Mouse (Mus musculus) forebrain, embryonic 10.5 days (tissue): Measurements from ENCODE around the gene Nrm. TPM values are rescaled to one million over a fixed set of nuclear protein-coding genes. Genes with fewer than 3 reads are reported as not detected.

Experiments
- DNase-seq: peaks from one replicate; pipeline ENCODE4 v3.0.0-alpha.2; 2017; ENCODE audit warnings: low spot score; ENCODE audit errors: extremely low spot score
- H3K27ac ChIP-seq: fragments of 300-500 bp; sonication (generic); 2 replicates; pipeline ENCODE4 v1.5.1; 2016; ENCODE audit warnings: mild to moderate bottlenecking
- H3K27me3 ChIP-seq: fragments of 300-500 bp; sonication (generic); 2 replicates; pipeline ENCODE4 v1.6.1; 2016; ENCODE audit warnings: mild to moderate bottlenecking; ENCODE audit not compliant: poor library complexity, severe bottlenecking
- H3K36me3 ChIP-seq: fragments of 300-500 bp; sonication (generic); replicated peaks from 2 replicates; pipeline ENCODE4 v1.6.1; 2016; ENCODE audit warnings: mild to moderate bottlenecking, moderate library complexity
- H3K4me1 ChIP-seq: fragments of 300-500 bp; sonication (generic); 2 replicates; pipeline ENCODE4 v1.6.1; 2016
- H3K4me3 ChIP-seq: fragments of 300-500 bp; sonication (generic); 2 replicates; pipeline ENCODE4 v1.5.1; 2016; ENCODE audit warnings: mild to moderate bottlenecking, moderate library complexity
- H3K9me3 ChIP-seq: fragments of 300-500 bp; sonication (generic); 2 replicates; pipeline ENCODE4 v1.6.1; 2016; ENCODE audit warnings: mild to moderate bottlenecking, moderate library complexity
- WGBS: fragments of 180-500 bp; shearing (Covaris S2); methylation state at CpG from one replicate; pipeline ENCODE4 v1.1.7; 2016; 5-methylcytosine and 5-hydroxymethylcytosine counted together
- polyA plus RNA-seq: library from polyadenylated mRNA; unstranded; fragments of >200 nt; fragmentation: Nextera tagmentation; extraction: Ambion mirVana; gene quantifications from 2 replicates; pipeline ENCODE4 v1.2.1, GENCODE M21; 2016

Nrm gene
- polyA plus RNA-seq, 1 experiment from 2014 or later = 81.9 TPM

- peaks cover 6% of the 10 kb centered on the region for H3K9me3 ChIP-seq
- peak overlapping the region; percentile 32 for H3K4me3 ChIP-seq
- DNase-seq = peak; percentile 86
- H3K36me3 ChIP-seq = peaks cover 72% of the 10 kb centered on the region
- H3K27me3 ChIP-seq = no peaks in the 10 kb centered on the region
- WGBS = 34% methylated on average over 21 of the region's 21 CpGs
- H3K27ac ChIP-seq = peak overlapping the region; percentile 65; the same call in 1 of the 2 replicates
- H3K4me1 ChIP-seq = peaks cover 38% of the 10 kb centered on the region
Observed at GRCm38 (mm10) chr17:35873774-35874519, 12.8 kb downstream of the Nrm start.

DNA sequence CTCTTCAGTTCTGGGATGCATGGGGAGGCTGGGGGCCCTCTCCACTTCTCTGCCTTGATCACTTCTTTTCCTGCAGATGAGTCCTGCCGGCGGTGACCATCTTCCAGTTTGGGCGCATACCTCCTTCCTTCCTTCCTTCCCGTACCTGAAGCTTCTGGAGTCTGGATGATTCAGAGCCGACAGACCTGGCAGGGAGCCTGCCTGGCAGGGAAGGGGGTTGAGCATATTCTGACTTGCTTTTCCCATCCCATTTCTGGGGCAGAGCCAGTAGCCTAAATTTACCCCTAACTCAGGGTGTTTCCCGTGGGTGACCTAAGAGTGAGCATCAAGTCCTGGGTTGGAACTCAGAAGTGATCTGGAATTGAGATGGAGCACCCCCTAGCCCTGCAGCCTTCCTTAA is 13.6 kb downstream of the Nrm start:
- peaks cover 68% of the 10 kb centered on the region for H3K36me3 ChIP-seq
- no peak for DNase-seq
- H3K9me3 ChIP-seq = peaks cover 6% of the 10 kb centered on the region
- no peak overlapping the region for H3K4me3 ChIP-seq
- no peak overlapping the region for H3K27ac ChIP-seq
- H3K4me1 ChIP-seq = peaks cover 34% of the 10 kb centered on the region
- no peaks in the 10 kb centered on the region for H3K27me3 ChIP-seq
- 90% methylated on average over 6 of the region's 6 CpGs for WGBS

GRCm38 (mm10) chr17:35879245-35880057 is 18.3 kb downstream of the Nrm start, which contains the start of gene Dhx16:
TSS of gene Dhx16 (plus strand) at chr17:35879819.
- no peaks in the 10 kb centered on the region for H3K9me3 ChIP-seq
- H3K4me3 ChIP-seq = peak within 1 kb of the TSS; percentile 99
- peak within 1 kb of the TSS; percentile 86 for H3K27ac ChIP-seq
- H3K36me3 ChIP-seq = peaks cover 60% of the 10 kb centered on the region
- DNase-seq = peak; percentile 96
- no peaks in the 10 kb centered on the region for H3K27me3 ChIP-seq
- H3K4me1 ChIP-seq = peaks cover 20% of the 10 kb centered on the region
- 6% methylated on average over 66 of the region's 66 CpGs for WGBS

DNA sequence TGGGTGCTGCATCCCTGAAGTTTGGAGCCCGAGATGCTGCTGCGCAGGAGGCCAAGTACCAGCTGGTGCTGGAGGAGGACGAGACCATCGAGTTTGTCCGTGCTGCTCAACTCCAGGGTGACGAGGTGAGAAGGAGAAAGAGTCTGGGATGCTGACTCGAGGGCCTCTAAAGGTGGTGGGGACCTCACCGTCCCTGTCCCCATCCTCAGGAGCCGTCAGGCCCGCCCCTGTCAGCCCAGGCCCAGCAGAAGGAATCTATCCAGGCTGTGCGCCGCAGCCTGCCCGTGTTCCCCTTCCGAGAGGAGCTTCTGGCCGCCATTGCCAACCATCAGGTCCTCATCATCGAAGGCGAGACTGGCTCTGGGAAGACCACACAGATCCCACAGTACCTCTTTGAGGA is 21.8 kb downstream of the Nrm start:
- WGBS = 92% methylated on average over 17 of the region's 17 CpGs
- H3K4me3 ChIP-seq = peak overlapping the region; percentile 5; the same call in 1 of the 2 replicates
- H3K36me3 ChIP-seq = peaks cover 69% of the 10 kb centered on the region
- DNase-seq = no peak
- H3K4me1 ChIP-seq = peaks cover 20% of the 10 kb centered on the region
- H3K27ac ChIP-seq = no peak overlapping the region
- no peaks in the 10 kb centered on the region for H3K27me3 ChIP-seq
- no peaks in the 10 kb centered on the region for H3K9me3 ChIP-seq

- Histone ChIP-seq H3K27me3 (no peaks in the 10 kb centered on the region), H3K36me3 (peaks cover 78% of the 10 kb centered on the region), H3K27ac (no peak overlapping the region), H3K4me1 (peaks cover 20% of the 10 kb centered on the region), H3K4me3 (no peak overlapping the region), H3K9me3 (no peaks in the 10 kb centered on the region)
- no peak for DNase-seq
- 97% methylated on average over 14 of the region's 14 CpGs for WGBS
Observed at GRCm38 (mm10) chr17:35883777-35884176, 22.7 kb downstream of the Nrm start.

DNA sequence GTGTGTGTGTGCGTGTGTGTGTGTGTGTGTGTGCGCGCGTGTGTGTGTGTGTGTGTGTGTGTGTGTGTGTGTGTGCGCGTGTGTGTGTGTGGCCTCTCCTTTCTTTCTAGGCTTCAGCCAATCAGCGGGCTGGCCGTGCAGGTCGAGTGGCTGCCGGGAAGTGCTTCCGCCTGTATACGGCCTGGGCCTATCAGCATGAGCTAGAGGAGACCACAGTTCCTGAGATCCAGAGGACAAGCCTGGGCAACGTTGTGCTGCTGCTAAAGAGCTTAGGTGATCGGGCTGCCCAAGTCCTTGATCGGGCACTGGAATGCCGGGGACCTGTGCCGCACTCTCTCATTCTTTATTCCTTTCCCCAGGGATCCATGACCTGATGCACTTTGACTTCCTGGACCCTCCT is 26.6 kb downstream of the Nrm start:
- DNase-seq = no peak
- H3K27me3 ChIP-seq = no peaks in the 10 kb centered on the region
- peaks cover 100% of the 10 kb centered on the region for H3K36me3 ChIP-seq
- no peak overlapping the region; the same call in 1 of the 2 replicates for H3K4me3 ChIP-seq
- no peaks in the 10 kb centered on the region for H3K4me1 ChIP-seq
- H3K27ac ChIP-seq = no peak overlapping the region
- 73% methylated on average over 14 of the region's 17 CpGs for WGBS
- H3K9me3 ChIP-seq = no peaks in the 10 kb centered on the region

DNA sequence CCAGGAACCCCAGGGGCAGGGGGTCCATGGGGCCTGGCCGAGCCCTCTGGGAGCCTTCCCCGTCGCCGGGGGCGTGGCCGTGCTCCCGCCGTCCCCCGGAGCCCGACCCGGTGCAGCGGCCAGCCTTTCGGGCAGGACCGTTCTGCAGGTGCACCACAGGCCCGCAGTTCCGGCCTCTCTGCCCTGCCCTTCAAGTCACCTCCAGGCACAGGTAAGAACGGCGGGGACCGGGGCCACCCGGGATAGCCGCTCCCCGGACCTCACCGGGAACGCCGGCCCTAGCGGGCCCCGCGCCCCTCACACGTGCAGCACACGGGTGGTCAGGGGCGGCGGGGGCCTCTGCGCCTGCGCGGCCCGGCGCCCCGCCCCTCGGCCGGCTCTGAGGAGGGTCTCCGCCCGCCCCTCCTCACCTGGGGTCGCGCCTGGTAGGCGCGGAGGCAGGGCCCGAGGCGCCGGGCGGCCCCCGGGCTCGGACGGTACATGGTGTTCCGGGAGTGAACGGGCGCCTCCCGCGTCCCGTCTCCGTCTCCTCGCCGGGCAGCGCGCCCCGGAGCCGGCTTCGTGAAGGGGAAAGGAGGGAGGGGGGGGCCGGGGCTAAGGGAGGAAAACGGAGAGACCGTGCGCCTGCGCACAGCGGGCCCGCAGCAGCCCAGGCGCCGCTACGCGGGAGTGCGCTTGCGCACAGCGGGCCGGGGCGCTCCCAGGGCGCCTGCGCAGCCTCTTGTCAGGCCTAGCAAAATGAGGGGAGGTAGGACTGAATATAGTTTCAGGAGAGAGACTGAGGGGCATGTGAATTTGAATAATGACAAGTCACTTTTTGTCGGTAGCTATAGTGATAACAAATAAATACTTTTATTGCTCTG is 35.9 kb downstream of the Nrm start, which contains the start of gene 2310061I04Rik:
Gene 2310061I04Rik (minus strand): TSS at position 651 of the 863 bp plus-strand sequence.
- peak within 1 kb of the TSS; percentile 98 for H3K27ac ChIP-seq
- WGBS = under 1% methylated on average over 86 of the region's 86 CpGs
- peaks cover 75% of the 10 kb centered on the region for H3K36me3 ChIP-seq
- H3K4me1 ChIP-seq = peaks cover 27% of the 10 kb centered on the region
- H3K27me3 ChIP-seq = no peaks in the 10 kb centered on the region
- peak; percentile 87 for DNase-seq
- peak within 1 kb of the TSS; percentile 81 for H3K4me3 ChIP-seq
- H3K9me3 ChIP-seq = no peaks in the 10 kb centered on the region

DNA sequence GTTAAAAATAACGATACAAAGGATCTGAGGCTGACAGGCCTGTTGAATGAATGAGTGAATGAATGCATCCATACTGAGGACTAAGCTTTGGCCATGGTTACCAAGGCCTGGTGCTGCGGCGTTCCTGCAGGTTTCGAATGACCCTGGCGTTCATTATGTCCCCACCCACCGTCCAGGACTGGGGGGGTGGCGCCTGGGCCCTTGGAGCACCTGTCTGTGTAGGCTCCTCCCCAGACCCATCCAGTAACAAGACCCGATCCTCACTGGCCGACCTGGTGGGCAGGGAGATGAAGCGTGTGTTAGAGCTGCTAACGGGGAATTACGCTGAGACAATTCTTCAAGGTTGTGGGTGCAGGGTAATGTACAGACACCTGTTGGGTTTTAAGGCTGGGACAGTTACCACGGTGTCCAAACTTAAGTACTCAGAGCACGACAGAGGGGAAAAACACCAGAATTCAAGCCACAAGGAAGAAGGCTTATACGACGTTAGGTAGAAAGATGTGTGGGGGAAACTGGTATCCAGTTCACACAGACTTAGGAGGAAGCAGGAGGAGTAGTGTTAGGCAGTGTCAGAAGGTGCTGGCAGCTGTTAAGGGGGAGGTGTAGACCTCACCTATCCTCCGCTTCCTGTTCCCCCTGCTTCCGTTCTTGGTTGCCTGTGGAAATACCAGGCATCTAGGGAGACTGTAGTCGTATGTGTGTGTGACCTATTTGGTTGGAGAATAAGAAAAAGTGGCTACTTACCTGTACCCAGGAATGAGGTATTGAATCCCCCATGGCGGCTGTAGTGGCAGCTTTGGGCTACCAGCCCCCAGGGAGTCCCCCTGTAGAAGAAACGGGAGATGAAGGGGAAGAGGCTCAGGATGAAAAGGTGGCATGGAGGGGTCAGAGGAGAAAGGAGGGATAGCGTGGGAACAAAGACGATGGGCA is 36.8 kb downstream of the Nrm start:
- peak overlapping the region; percentile 81 for H3K4me3 ChIP-seq
- peaks cover 75% of the 10 kb centered on the region for H3K36me3 ChIP-seq
- H3K4me1 ChIP-seq = peaks cover 27% of the 10 kb centered on the region
- no peaks in the 10 kb centered on the region for H3K27me3 ChIP-seq
- H3K9me3 ChIP-seq = no peaks in the 10 kb centered on the region
- H3K27ac ChIP-seq = peak overlapping the region; percentile 98
- WGBS = 43% methylated on average over 23 of the region's 23 CpGs
- no peak for DNase-seq

GRCm38 (mm10) chr17:35900636-35901035 is 39.5 kb downstream of the Nrm start:
- Histone ChIP-seq H3K36me3 (peaks cover 78% of the 10 kb centered on the region), H3K4me3 (no peak overlapping the region), H3K9me3 (no peaks in the 10 kb centered on the region), H3K27me3 (no peaks in the 10 kb centered on the region), H3K27ac (no peak overlapping the region), H3K4me1 (peaks cover 23% of the 10 kb centered on the region)
- DNase-seq = no peak
- WGBS = 92% methylated on average over 3 of the region's 3 CpGs

DNA sequence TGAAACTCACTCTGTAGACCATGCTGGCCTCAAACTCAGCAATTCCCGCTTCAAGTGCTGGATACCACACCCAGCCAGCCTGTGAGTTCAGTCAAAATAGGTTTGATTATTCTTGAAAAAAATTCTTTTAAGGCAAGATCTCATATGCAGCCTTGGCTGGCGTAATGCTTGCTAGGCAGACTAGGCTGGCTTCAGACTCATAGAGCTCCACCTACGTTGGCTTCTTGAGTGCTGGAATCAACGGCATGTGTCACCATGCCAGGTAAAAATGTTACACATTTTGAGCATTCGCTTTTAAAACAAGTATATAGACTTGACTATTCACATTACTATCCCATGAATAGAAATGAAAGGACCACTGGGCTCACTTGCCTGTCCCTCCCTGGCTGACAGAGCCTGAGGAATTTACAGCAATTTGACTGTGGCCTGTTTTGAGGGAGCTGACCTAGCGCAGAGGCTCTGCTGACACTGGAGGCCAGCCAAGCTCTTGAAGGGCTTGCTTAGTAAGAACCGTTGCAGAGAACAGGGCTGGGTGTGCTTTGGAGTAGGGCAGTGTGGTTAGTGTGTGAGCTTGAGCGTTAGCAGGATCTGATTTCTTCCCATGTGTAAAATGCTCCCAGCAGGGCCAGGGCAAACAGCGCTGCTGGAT is 42.3 kb downstream of the Nrm start:
- H3K27me3 ChIP-seq = no peaks in the 10 kb centered on the region
- H3K27ac ChIP-seq = no peak overlapping the region
- 97% methylated on average over 9 of the region's 9 CpGs for WGBS
- H3K4me3 ChIP-seq = no peak overlapping the region
- no peak for DNase-seq
- H3K9me3 ChIP-seq = no peaks in the 10 kb centered on the region
- peaks cover 96% of the 10 kb centered on the region for H3K36me3 ChIP-seq
- peaks cover 3% of the 10 kb centered on the region for H3K4me1 ChIP-seq

- H3K27ac ChIP-seq = no peak overlapping the region
- H3K27me3 ChIP-seq = no peaks in the 10 kb centered on the region
- H3K4me1 ChIP-seq = peaks cover 8% of the 10 kb centered on the region
- WGBS = 88% methylated on average over 4 of the region's 4 CpGs
- DNase-seq = no peak
- H3K4me3 ChIP-seq = no peak overlapping the region
- H3K36me3 ChIP-seq = peaks cover 97% of the 10 kb centered on the region
- no peaks in the 10 kb centered on the region for H3K9me3 ChIP-seq
Observed at GRCm38 (mm10) chr17:35903992-35904355, 42.9 kb downstream of the Nrm start.
